Mouse (Mus musculus): ENCODE data around the gene Gpn3. TPM values are rescaled to one million over a fixed set of nuclear protein-coding genes. Genes with fewer than 3 reads are reported as not detected.

Gene Gpn3
- total RNA-seq, 2 experiments from 2014 or later: 19.9 to 20.6 TPM

DNA sequence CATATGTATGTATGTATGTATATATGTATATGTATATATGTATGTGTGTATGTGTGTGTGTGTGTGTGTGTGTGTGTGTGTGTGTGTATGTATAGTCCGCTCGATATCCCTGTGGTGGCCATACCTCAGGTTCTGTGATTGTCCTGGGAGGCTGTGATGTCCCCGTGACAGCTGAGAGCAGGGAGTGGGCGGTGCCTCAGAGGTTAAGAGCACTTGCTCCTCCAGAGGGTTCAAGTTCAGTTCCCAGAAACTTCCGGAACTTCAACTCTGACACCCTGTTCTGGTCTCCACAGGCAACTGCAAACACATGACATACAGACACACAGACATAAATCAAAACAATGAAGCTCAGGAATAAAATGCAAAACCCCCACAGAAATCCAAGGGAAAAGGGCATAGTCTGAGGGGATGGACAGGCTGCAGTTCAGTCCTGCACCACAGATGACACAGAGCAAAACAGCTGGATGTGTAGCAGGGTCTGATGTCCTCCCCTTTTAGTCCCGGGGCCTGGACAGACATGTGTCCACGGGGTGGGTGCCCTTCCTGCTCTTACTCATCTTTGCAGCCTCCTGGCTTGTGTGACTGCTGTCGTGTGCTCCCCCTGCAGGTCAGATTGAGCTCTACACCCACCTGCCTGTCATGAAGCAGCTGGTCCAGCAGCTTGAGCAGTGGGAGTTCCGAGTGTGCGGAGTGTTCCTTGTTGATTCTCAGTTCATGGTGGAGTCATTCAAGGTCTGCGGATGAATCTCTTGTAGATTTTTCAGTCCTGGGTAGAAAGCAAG is 7.9 kb downstream of the Gpn3 start:
- intact Hi-C loops (cut with DNase I): no loop called here
- peak; percentile 86 for DNase-seq

DNA sequence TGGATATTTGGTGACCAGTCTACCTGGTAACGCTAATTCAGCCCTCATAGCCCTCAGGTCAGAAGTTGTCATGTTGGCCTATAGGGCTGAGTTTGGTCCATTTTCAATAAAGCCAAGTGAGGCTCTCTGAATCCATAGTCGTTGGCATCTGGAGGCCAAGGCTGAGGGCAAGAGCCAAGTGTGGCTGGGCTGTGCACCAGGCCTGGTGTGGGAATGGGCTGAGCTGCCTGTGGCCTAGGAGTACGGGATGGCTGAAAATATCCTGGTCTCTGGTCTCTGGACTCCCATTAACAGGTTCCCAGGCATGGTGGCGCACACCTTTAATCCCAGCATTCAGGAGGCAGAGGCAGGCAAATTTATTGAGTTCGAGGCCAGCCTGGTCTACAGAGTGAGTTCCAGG is 18.3 kb downstream of the Gpn3 start:
- intact Hi-C loops (cut with DNase I): no loop called here
- no peak for DNase-seq

DNA sequence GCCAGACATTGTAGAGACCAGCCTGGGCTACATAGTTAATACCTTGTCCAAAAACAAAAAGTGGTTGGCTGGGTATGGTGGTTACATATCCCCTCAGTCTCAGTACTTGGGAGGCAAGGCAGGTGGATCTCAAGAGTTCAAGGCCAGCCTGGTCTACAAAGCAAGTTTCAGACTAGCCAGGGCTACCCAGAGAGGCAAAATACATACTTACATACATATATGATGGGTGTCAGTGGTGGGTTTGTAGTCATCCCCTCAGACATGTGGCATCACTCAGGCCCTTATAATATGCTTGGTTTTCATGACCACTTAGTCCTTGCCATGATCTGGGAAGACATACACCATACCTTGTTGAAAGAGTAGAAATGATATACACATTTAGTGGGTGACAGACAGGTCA is 19.0 kb downstream of the Gpn3 start:
- intact Hi-C loops (cut with DNase I): no loop called here
- DNase-seq: no peak

DNA sequence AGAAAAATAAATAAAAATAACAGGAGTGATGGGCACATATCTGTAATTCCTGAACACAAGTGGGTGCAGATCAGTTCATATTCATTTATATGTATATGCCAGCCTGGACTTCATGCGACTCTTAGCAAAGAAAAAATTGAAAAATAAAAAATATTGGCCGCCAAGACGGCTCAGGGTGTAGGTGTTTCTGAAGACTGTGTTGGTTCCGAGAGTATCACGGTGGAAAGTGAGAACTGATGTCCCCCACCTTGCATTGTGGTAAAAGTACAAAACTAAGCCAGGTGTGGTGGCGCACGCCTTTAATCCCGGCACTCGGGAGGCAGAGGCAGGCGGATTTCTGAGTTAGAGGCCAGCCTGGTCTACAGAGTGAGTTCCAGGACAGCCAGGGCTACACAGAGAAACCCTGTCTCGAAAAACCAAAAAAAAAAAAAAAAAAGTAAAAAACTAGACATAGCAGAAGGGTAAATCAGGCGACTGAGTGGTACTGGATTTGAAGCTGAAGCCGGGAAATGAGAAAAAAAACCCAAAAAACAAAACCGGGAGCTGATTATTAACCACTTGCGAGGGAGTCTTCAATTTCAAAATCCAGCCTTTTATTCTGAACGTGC is 19.6 kb downstream of the Gpn3 start:
- no peak for DNase-seq
- intact Hi-C loops (cut with DNase I): no loop called here

- intact Hi-C loops (cut with DNase I): no loop called here
- DNase-seq: peak; percentile 93
Measured at GRCm38 (mm10) chr5:122391786-122392180, 20.1 kb downstream of the Gpn3 start, which contains the start of gene Arpc3. Arpc3 (plus strand) TSS chr5:122391878.

DNA sequence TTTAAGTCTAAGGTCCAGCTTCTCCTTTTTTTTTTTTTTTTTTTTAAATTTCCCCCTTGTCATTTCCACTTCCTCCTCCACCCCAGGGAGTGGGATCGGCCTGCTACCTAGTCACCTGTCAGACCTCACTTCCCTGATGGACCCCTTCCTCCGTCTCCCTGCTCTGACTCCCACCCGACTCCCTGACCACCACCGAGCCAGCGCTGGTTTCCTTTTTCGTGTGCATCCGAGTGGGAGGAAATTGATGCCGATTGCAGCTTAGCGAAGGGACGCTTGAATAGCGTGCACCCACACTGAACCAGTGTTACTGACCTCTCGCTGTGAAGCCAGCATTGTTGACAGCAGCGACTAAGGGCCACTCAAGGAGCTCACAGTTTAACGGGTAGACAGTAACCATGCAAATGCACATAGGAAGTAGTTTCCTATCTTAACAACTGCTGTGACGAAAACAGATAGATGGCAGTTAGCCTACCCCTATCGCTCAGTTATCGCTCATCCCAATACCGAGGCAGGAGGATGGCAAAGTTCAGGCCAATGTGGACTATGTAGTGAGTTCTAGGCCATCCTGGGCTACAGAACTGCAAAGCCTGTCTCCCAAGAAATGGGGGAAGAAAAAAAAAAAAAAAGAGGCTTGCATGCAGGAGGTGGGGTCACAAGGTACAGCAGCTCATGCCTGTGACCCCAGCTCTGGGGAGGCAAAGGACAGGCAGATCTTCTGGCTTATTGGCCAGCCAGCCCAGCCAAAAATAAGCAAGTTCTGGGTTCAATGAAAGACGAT is 20.7 kb downstream of the Gpn3 start:
- DNase-seq: no peak

GRCm38 (mm10) chr5:122393887-122394286 is 22.2 kb downstream of the Gpn3 start:
- DNase-seq: peak; percentile 77
- intact Hi-C loops (cut with DNase I): no loop called here

More for the DNA sequence above, 20.7 kb downstream of the Gpn3 start:
- intact Hi-C loops (cut with DNase I): no loop called here

DNA sequence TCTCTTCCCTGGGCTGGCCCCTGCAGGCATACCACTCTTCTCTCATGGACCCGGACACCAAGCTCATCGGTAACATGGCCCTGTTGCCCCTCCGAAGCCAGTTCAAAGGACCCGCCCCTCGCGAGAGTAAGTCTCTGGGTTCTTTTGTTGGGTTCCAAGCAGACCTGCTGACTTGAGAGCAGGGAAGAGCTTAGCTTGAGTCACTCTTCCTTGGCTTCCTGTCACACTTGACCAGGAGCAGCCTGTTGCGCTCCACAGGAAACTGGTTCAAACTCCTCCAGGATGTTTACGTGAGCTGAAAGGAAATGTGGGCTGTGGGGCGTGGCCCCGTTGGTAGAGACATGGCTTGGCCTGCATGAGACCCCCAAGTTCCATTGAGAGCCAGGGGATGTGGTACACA is 25.1 kb downstream of the Gpn3 start:
- intact Hi-C loops (cut with DNase I): no loop called here
- DNase-seq: no peak

DNA sequence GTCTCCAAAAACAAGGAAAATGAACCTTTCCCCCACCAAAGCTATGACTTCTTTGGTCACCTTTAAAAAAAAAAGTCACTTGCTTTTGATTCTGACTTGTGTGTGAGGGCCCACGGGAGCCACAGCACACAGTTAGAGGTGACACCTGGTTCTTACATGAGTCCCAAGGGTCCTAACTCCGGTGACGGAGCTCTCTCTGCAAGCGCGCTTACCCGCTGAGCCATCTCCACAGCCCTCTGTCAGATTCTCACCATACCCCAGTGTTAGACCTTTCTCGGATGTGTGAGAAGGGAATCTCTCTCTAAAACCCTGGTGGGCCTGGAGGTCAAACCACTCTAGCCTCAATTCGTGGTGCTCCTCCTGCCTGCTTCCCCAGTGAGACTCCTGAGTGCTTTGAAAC is 25.8 kb downstream of the Gpn3 start:
- no peak for DNase-seq
- intact Hi-C loops (cut with DNase I): no loop called here

DNA sequence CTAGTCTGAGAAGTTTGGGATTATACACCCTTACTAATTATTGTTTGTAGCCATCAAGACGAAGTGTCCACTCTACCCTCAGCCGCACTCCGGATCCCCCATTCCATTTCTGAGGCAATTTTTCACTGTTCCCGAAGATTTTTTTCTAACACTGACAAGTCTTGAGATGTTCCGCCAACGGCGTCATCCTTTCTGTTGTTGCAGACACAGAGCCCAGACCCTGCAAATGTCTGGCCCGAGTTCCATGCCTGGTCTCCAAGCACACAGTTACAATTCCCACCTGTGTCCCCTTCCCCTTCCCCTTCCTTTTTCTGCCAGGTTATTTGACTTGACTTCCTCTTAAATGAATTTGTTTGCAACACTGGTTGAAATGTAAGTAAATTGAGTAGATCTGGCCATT is 28.2 kb downstream of the Gpn3 start:
- intact Hi-C loops (cut with DNase I): no loop called here

DNA sequence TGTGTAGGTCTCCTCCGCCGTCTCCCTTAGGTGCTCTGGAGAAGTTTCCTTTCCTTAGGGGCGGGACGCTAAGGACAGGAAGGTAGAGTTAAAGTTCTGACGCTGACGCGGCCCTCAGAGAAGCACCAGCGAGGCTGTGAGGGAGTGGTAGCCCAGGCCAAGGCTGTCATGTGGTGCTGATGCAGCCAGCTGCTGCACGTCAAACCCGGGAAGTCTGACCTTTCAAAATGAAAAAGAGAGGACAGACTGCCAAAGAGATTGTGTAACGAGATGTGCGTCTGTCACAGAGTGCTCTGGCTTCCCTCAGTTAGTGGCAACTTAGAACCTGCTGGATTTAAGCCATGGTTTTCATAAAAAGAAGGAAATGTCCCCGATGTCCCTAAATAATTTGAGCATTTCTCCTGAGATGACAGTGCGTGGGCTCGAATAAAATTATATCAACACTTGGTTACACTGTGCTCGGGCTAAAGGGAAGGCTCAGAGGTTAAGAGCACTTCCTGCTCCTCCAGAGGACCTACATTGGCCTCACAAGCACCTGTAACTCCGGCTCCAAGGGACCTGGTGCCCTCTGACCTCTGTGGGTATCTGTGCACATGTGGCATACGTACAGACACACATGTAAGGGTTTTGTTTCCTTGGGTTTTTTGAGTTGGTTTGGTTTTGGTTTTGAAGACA is 29.1 kb downstream of the Gpn3 start:
- DNase-seq: no peak
- intact Hi-C loops (cut with DNase I): no loop called here

More for the DNA sequence above, 28.2 kb downstream of the Gpn3 start:
- no peak for DNase-seq

DNA sequence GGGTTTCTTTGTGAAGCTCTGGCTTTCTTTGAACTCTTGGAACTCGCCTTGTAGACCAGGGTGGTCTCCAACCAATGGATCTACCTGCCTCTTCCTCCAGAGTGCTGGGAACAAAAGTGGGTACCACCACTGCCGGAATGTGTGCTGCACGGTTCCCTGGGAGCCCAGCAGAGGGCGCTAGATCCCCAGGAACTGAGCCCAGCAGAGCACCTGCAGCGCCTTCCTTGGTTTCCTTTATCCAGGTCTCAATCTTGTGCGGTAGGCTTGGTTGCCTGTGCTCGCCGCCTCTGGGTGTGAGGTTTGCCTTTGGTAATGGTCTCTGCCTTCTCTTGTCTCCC is 29.6 kb downstream of the Gpn3 start:
- peak; percentile 76 for DNase-seq
- intact Hi-C loops (cut with DNase I): no loop called here

GRCm38 (mm10) chr5:122402160-122402559 is 30.5 kb downstream of the Gpn3 start:
- intact Hi-C loops (cut with DNase I): no loop called here
- no peak for DNase-seq

- intact Hi-C loops (cut with DNase I): no loop called here
- DNase-seq: peak; percentile 65
Measured at GRCm38 (mm10) chr5:122402772-122403171, 31.1 kb downstream of the Gpn3 start.

GRCm38 (mm10) chr5:122403362-122403761 is 31.7 kb downstream of the Gpn3 start:
- intact Hi-C loops (cut with DNase I): no loop called here
- no peak for DNase-seq

DNA sequence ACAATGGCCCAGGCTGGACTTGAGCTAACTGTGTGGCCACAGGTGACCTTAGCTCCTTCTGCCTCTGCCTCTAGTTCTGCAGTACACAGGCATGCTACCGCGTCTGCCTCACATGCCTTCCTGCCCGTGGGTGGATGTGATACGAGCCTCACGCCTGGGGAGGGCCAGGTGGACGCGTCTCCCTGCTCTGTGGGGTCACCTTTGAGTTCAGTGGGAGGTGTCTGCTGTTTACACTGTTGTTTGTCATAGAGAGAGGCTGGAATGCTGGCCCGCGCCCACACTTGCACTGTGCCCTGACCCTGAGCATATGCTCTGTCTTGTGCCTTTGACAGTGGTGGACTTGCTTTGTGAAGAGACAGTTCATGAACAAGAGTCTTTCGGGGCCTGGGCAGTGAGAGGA is 33.9 kb downstream of the Gpn3 start:
- no peak for DNase-seq
- intact Hi-C loops (cut with DNase I): no loop called here

- intact Hi-C loops (cut with DNase I): no loop called here
Measured at GRCm38 (mm10) chr5:122409692-122410645, 38.3 kb downstream of the Gpn3 start.

DNA sequence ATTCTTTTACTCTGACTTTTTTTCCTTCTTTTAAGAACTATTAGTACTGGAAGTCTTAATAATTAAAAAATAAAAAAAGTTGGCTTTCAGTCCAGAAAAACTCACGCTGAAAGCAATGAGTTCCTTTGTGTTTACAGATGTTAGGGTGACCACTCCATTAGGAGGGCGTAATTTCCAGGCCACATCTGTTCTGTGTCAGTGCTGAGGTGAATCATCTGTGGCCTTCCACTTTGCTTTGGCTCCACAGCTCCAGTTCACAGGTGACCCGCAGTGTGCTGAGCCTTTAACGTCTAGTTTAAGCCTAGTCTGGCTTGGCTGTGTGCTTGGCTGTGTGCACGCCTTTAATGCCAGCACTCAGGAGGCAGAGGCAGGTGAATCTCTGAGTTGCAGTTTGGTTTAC is 40.2 kb downstream of the Gpn3 start:
- no peak for DNase-seq
- intact Hi-C loops (cut with DNase I): no loop called here

More at GRCm38 (mm10) chr5:122409692-122410645, 38.3 kb downstream of the Gpn3 start:
- no peak for DNase-seq

DNA sequence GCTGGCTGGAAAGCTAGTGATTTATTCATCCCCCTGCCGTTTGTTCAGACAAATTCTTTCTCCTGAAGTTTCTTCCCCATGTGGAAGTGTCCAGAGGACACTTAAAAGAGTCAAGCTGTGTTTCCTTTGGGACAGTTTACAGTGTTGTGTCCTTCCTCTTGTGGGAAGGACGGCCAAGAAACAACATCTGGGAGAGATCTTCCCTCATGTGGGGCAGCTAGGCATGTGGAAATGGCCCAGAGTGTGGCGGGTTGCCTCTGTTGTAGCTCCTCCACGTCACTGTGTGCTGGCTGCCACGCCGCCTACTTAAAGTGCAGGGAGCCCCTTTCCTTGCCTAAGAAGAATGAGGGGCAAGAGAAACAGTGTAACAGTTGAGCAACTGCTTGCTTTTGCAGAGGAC is 41.1 kb downstream of the Gpn3 start:
- intact Hi-C loops (cut with DNase I): no loop called here
- no peak for DNase-seq

- intact Hi-C loops (cut with DNase I): no loop called here
- DNase-seq: no peak
Measured at GRCm38 (mm10) chr5:122414351-122414750, 42.7 kb downstream of the Gpn3 start.
